Mouse (Mus musculus): ENCODE measurements around the gene Ascc3. TPM values are rescaled to one million over a fixed set of nuclear protein-coding genes. Genes with fewer than 3 reads are reported as not detected.

The Ascc3 gene
- polyA plus RNA-seq (2015; fragmentation: Nextera tagmentation; extraction: Ambion mirVana) = 10.7 and 16.1 TPM in 2 replicates

DNA sequence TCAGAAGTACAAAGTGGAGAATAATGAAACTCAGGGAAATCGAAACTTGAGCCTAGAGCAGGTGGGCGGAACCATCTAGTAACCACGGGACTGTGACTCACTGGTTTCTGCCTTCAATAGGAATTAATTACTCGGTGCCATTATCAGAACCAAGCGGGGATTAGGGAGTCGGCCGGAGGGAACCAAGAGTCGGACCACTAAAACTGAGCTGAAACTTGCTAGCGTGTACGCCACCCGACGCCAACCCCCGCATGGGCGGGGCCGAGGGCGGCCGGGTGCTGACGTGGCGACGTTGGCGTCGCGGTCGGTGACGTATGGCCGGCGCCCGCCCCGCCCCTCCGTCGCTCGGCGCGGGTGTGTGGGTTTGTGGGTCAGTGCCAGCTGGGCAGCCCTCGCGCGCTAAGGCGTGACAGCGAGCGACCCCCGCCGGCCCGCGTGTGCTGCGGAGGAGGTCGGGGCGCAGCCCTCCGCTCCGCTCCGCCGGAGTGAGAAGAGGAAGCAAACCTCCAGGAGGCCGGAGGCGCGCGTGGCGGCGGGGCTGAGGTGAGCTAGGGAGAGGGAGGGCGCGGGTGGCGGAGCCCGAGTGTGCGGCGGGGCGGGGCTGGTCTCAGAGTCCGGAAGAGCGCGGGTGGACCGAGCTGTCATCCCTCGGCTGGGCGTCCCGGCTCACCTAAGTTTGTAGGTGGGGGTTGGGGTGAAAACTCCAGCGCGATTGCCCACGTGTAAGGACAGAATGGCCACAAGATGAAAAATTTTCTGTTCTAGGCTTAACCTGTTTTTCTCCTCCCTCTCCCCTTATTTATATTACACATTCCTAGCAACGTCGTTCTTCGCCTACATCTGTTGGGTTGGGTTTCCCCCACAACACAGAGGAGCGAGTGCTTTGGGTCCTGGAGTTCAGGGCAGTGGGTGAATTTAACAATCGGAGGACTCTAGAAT, at the start of gene Ascc3:
TSS of gene Ascc3 (plus strand) at position 315 of the 939 bp plus-strand sequence.

DNA sequence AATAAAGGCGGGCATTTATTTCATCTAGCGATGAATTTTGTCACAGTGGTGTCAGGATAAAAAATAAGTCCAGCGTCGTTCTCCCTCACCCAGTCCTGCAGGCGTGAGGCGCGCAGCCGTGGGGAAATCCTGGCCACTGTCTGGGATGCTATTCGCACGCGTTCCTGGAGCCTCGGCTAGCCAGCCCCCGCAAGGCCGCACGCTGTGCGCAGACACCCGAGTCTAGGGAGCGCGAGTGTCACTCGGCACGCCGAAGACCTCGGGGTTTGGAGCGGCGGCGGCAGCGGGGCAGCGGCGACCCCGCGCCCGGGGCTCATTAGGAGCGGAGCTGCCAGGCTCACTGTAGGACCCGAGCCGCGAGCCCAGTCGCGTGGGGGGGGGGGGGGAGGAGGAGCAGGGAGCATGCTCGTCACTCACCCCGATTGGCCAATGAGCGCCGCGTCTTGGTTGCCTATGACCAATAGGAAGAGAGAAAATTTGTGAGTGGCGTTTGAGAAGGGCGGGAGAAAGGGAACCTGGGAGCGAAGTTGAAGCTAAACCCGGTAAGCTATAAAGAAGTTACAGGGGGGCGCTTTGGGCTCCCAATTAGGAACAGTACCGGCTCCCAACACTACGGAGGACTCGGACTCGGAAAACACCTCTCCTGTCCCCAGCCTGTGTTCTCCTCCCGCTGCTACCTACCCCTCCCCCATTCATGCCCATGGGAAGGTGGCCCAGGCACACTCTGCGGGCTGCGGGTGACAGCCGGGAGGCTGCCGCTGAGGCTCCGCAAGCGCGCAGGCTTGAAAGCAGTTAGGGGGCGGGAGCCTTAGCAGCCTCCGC, 301.9 kb downstream of the Ascc3 start, which contains the start of gene Sim1:
TSS of gene Sim1 (plus strand) at position 585 of the 822 bp plus-strand sequence.

